Mouse (Mus musculus) embryonic fibroblast, embryonic 13.5 days (primary cell): Measurements from ENCODE around the gene Tnfrsf13c.

Experiments
- CTCF ChIP-seq: IDR thresholded peaks from 2 replicates; pipeline ENCODE4 v1.5.1; 2011; ENCODE audit warnings: mild to moderate bottlenecking, control low read depth, low read length, moderate library complexity, borderline replicate concordance; ENCODE audit not compliant: insufficient read depth
- POLR2A ChIP-seq: IDR thresholded peaks from 2 replicates; pipeline ENCODE4 v1.6.1; 2011; ENCODE audit warnings: low read depth, mild to moderate bottlenecking, control low read depth, low read length, moderate library complexity

- no peak for TF ChIP-seq CTCF
- TF ChIP-seq POLR2A = no peak
These were observed 14.7 kb downstream of the Tnfrsf13c start for GRCm38 (mm10) chr15:82209295-82210050.
